Mouse (Mus musculus) heart, embryonic 14.5 days (tissue): ENCODE measurements around the gene Nudt3. TPM values are rescaled to one million over a fixed set of nuclear protein-coding genes. Genes with fewer than 3 reads are reported as not detected.
A peak's percentile ranks its signal among the peaks of the same experiment; 100 is the strongest.

Source experiments
- ATAC-seq: fragments of 200-750 bp; cut with Nextera tagmentation; 2 replicates; pipeline ENCODE4 v1.8.0; 2017; ENCODE audit warnings: low read depth, moderate TSS enrichment; ENCODE audit not compliant: insufficient number of reproducible peaks, insufficient read depth, low FRiP score
- H3K27ac ChIP-seq, 2 experiments: fragments of 200-500 bp in 1 of 2; fragments of 300-500 bp in 1 of 2; sonication (generic) in 1 of 2; replicated peaks in 1 of 2; 2 replicates each; pipeline ENCODE4 v1.5.1; 2012 to 2014; ENCODE audit warnings: low read depth in 2 of 2, low read length in 2 of 2, control low read depth in 1 of 2, mild to moderate bottlenecking in 1 of 2, mixed read lengths in 1 of 2; ENCODE audit not compliant: control insufficient read depth in 1 of 2, insufficient read depth in 1 of 2
- H3K27me3 ChIP-seq: fragments of 300-500 bp; sonication (generic); 2 replicates; pipeline ENCODE4 v1.6.1; 2014; ENCODE audit warnings: mild to moderate bottlenecking, low read length, control low read depth; ENCODE audit not compliant: control insufficient read depth, insufficient read depth
- H3K36me3 ChIP-seq: fragments of 300-500 bp; sonication (generic); 2 replicates; pipeline ENCODE4 v1.6.1; 2014; ENCODE audit warnings: mild to moderate bottlenecking, control low read depth, low read length, mixed read lengths; ENCODE audit not compliant: control insufficient read depth, insufficient read depth
- H3K4me1 ChIP-seq, 2 experiments: fragments of 200-500 bp in 1 of 2; fragments of 300-500 bp in 1 of 2; sonication (generic) in 1 of 2; 2 replicates each; pipeline ENCODE4 v1.6.1; 2012 to 2014; ENCODE audit warnings: low read length in 2 of 2, control low read depth in 1 of 2, mixed read lengths in 1 of 2; ENCODE audit not compliant: control insufficient read depth in 2 of 2, insufficient read depth in 2 of 2
- H3K4me2 ChIP-seq: fragments of 300-500 bp; sonication (generic); 2 replicates; pipeline ENCODE4 v1.6.1; 2014; ENCODE audit warnings: mild to moderate bottlenecking, low read length
- H3K4me3 ChIP-seq, 2 experiments: fragments of 200-500 bp in 1 of 2; fragments of 300-500 bp in 1 of 2; sonication (generic) in 1 of 2; 2 replicates each; pipeline ENCODE4 v1.5.1; 2012 to 2014; ENCODE audit warnings: low read length in 2 of 2, mild to moderate bottlenecking in 2 of 2, control low read depth in 1 of 2, low read depth in 1 of 2, moderate library complexity in 1 of 2; ENCODE audit not compliant: control insufficient read depth in 1 of 2, insufficient read depth in 1 of 2
- H3K9ac ChIP-seq: fragments of 300-500 bp; sonication (generic); 2 replicates; pipeline ENCODE4 v1.6.1; 2014; ENCODE audit warnings: mild to moderate bottlenecking, low read length
- H3K9me3 ChIP-seq: fragments of 300-500 bp; sonication (generic); 2 replicates; pipeline ENCODE4 v1.6.1; 2016; ENCODE audit warnings: low read length, control low read depth; ENCODE audit not compliant: control insufficient read depth
- WGBS: fragments of 180-500 bp; shearing (Covaris S2); extraction: QIAGEN DNeasy Blood & Tissue Kit; methylation state at CpG from one replicate; pipeline ENCODE4 v1.1.7; 2014; 5-methylcytosine and 5-hydroxymethylcytosine counted together
- polyA plus RNA-seq: library from polyadenylated mRNA; unstranded; fragments of >200 nt; fragmentation: Nextera tagmentation; extraction: Ambion mirVana; gene quantifications from 2 replicates; pipeline ENCODE4 v1.2.1, GENCODE M21; 2014

Nudt3 gene
- polyA plus RNA-seq, 1 experiment from 2014 or later: 67.0 TPM

DNA sequence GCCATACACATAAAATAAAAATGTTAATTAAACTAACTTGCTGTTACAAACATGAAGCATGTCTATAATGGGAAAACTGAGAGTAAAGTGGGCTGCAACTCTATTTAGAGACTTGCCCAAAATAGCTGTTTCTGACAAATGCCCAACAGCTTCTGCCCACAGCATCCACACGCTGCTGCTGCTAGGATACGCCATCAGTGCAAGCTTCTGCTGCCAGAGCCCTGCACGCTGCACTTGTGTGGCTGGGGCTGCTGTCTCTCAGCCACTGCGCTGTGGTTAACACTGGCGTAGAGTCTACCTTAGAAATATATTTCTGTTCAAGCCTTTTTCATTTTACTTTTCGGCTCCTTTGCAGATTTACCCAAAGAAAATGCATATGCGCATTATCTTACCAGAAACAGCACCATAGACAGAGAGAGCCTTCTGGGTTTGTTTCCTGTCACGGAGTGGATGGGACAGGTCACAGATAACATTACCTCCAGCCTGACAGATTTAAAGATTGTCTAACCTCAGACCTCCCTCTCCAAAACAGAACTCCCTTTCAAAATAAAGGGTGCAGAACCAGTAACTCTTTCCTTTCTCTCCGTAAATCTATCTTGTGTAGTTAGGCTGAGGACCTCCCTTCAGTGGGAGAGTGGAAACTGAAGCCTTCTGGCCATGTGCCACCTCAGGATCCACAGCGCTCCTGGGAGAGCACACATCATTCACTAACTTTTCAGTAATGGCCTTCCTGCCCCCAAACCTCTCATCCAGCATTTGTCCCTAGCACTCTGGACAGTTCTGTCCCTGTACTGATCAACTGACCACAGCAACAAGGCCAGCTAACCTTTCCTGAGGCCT lies 12.4 kb downstream of the Nudt3 start:
- H3K27ac ChIP-seq: peak overlapping the region; percentile 9 to 67; a peak in 2 of 4 replicates
- H3K36me3 ChIP-seq: peaks cover 17% of the 10 kb centered on the region; the same call in 1 of the 2 replicates
- peak overlapping the region; percentile 50; the same call in 1 of the 2 replicates for H3K9ac ChIP-seq
- 0 out of 2 replicates have a peak overlapping the region, but pooled peaks have one; percentile 5 for H3K4me2 ChIP-seq
- H3K4me1 ChIP-seq: peaks cover 33 to 65% of the 10 kb centered on the region in 2 experiments
- no peaks in the 10 kb centered on the region for H3K9me3 ChIP-seq
- 50% methylated on average over 10 of the region's 10 CpGs for WGBS
- H3K27me3 ChIP-seq: no peaks in the 10 kb centered on the region
- no peak overlapping the region for H3K4me3 ChIP-seq
- no peak for ATAC-seq

DNA sequence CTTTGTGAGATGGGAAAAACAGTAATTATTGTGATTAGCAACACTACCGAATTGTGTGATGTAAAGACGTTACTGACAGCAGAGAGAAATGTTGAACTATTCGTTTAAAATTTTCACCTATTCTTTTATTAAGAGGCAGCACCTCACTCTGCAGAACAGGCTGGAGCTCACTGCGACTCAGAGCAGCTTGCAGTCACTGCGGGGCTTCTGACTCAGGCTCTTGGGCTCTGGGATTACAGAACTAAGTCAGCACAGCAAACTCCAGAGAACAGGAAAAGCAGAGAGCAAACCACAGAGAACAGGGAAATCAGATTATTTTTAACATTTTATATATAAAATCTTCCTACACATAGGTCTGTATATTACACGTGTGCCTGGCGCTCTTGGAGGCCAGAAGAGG lies 13.7 kb downstream of the Nudt3 start:
- peaks cover 17% of the 10 kb centered on the region; the same call in 1 of the 2 replicates for H3K36me3 ChIP-seq
- H3K4me3 ChIP-seq: no peak overlapping the region
- no peak overlapping the region for H3K4me2 ChIP-seq
- H3K27ac ChIP-seq: no peak overlapping the region
- 87% methylated on average over 7 of the region's 7 CpGs for WGBS
- ATAC-seq: no peak
- no peaks in the 10 kb centered on the region for H3K27me3 ChIP-seq
- peaks cover 31 to 66% of the 10 kb centered on the region in 2 experiments for H3K4me1 ChIP-seq
- no peaks in the 10 kb centered on the region for H3K9me3 ChIP-seq
- H3K9ac ChIP-seq: no peak overlapping the region

DNA sequence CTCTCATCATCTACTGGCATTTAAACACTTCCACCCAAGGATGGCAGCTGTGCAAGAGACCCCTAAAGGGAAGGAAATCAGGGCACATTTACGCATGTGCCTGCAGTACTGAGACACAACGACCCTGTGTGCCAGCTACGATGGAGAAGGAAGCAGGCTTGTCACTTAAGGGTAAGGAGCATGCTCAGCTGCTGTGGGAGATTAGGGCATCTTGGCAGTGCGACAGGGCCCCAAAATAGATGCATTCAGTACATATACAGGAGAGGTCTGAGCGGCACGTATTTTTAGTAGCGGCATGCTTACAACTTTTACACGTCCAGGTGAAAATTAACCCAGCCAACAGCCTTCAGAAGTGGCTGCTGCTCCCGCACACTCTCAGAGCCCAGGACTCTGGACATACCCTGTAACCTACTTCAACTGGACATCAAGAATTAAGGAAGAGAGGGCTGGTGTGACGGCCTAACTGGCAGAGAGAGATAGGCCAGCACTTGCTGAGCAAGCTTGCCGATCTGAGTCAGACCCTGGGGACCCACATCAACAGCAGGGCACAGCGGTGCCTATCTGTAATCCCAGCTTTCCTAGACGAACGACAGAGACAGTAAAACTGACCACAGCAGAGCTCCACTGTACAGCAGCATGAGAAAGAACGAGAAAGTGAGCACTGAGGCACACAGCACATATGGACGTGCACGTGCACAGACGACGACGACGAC lies 19.6 kb downstream of the Nudt3 start:
- Histone ChIP-seq H3K4me3 (no peak overlapping the region), H3K4me1 (peaks cover 42 to 72% of the 10 kb centered on the region in 2 experiments), H3K4me2 (peak overlapping the region; percentile 55), H3K9me3 (no peaks in the 10 kb centered on the region), H3K27me3 (no peaks in the 10 kb centered on the region), H3K36me3 (no peaks in the 10 kb centered on the region), H3K9ac (peak overlapping the region; percentile 64), H3K27ac (peak overlapping the region; percentile 78 to 94)
- WGBS: 29% methylated on average over 21 of the region's 21 CpGs
- peak; percentile 77; the same call in 1 of the 2 replicates for ATAC-seq

DNA sequence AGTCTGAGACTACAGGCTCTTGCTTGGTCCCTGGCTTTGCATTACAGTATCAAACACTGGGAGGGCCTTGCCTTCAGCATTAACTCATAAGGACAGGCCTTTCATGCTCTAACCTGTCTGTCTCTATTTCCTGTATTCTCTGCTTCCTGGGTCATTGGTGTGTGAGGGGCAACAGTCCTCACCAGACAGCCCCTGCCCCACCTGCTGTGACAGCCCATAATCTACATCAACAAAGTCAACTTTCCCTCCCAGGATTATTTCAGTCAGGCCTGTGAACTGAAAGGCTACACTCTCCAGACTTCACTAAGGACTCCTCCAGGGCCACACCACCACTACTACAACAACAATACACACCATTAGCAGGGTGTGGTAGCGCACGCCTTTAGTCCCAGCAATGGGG lies 20.3 kb downstream of the Nudt3 start:
- no peak for ATAC-seq
- no peak overlapping the region for H3K4me3 ChIP-seq
- no peaks in the 10 kb centered on the region for H3K27me3 ChIP-seq
- H3K36me3 ChIP-seq: no peaks in the 10 kb centered on the region
- peak overlapping the region; percentile 55 for H3K4me2 ChIP-seq
- H3K4me1 ChIP-seq: peaks cover 46 to 76% of the 10 kb centered on the region in 2 experiments
- H3K27ac ChIP-seq: peak overlapping the region; percentile 78 to 94
- peak overlapping the region; percentile 64 for H3K9ac ChIP-seq
- 76% methylated on average over 2 of the region's 2 CpGs for WGBS
- no peaks in the 10 kb centered on the region for H3K9me3 ChIP-seq

DNA sequence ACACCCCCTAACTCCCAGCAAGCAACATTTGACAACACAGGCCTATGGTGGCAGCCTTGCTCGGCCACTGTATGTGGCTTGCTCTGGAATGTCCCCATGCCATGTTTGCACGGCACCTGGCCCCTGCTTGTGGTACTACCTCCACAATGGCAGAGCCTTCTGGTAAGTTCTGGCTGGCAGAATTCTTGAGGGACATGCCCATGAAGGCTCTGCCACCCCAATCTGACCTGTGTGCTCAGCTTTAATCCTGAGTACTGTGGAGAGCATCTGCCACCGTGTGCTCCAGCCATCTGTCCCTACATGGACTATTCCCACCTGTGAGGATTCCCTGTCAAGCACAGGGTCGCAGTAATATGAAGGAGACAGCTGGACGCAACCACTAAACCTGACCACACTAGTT lies 22.4 kb downstream of the Nudt3 start:
- ATAC-seq: no peak
- Histone ChIP-seq H3K36me3 (peaks cover 8% of the 10 kb centered on the region), H3K27ac (no peak overlapping the region), H3K4me1 (peaks cover 54 to 84% of the 10 kb centered on the region in 2 experiments), H3K4me2 (no peak overlapping the region), H3K9me3 (no peaks in the 10 kb centered on the region), H3K27me3 (no peaks in the 10 kb centered on the region), H3K9ac (0 out of 2 replicates have a peak overlapping the region, but pooled peaks have one; percentile 16), H3K4me3 (no peak overlapping the region)
- WGBS: 68% methylated on average over 5 of the region's 5 CpGs

DNA sequence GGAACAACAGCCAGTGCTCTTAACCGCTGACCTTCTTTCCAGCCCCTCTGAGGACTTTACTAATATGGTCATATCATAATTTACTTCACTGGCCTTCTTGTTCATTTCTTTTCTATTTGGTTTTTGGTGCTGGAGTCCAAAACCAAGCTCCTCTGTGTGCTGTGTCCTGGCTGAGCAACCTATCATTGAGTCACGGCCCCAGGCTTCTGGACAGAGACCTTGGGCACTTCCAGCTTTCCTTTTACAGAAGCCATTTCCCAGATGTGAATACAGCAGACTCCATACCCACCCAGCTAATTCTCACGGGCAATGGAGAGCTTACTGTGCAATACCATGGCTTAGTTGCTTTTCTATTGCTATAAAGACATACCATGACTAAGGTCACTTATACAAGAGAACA lies 23.0 kb downstream of the Nudt3 start:
- Histone ChIP-seq H3K4me1 (peaks cover 56 to 84% of the 10 kb centered on the region in 2 experiments), H3K4me3 (no peak overlapping the region), H3K27ac (no peak overlapping the region), H3K4me2 (no peak overlapping the region), H3K9me3 (no peaks in the 10 kb centered on the region), H3K27me3 (no peaks in the 10 kb centered on the region), H3K9ac (no peak overlapping the region), H3K36me3 (peaks cover 14% of the 10 kb centered on the region)
- ATAC-seq: no peak
- 82% methylated on average over 3 of the region's 3 CpGs for WGBS

DNA sequence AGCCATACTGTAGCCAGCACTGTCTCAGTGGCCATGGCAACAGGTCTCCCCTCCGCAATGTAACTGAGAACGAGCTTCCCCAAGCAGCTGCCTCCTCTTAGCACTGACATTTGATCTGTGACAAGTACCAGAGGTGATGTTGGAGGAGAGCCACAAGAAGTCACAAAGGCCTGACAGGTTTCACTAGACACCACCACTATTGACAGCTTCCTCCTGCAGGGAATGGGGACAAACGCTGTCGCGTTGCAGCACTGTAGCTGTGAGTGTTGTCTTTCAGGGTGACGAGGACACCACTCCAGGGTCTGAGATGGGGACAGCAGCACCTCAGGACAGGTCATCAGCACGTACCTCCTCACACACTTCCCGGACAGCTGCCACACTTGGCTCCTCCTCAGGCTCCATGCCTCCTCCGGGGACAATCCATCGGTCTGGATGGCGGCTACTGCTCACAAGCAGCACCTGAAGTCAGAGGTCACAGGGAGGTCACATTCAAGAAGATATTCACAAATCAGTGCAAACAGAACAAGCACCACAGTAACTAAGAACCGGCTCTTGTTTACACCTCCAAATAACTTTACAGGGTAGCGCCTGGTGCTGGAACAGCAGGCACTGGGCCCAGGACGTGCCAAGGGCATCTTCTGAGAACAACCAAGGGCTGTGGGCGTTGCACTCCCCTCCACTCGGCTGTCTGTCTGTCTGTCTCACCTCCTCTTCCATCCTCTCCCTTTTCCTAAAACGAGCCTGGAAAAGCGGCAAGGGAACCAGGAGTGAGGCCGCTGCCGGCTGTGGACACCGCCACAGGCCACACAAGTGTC lies 26.7 kb downstream of the Nudt3 start:
- H3K4me1 ChIP-seq: peaks cover 37 to 64% of the 10 kb centered on the region in 2 experiments
- H3K4me3 ChIP-seq: no peak overlapping the region
- WGBS: 37% methylated on average over 21 of the region's 21 CpGs
- peak overlapping the region; percentile 84 to 94 for H3K27ac ChIP-seq
- ATAC-seq: peak; percentile 74
- H3K9me3 ChIP-seq: no peaks in the 10 kb centered on the region
- H3K9ac ChIP-seq: peak overlapping the region; percentile 55
- peaks cover 39% of the 10 kb centered on the region for H3K36me3 ChIP-seq
- no peaks in the 10 kb centered on the region for H3K27me3 ChIP-seq
- H3K4me2 ChIP-seq: peak overlapping the region; percentile 39
